Mouse (Mus musculus): ENCODE measurements around the gene Trio. TPM values are rescaled to one million over a fixed set of nuclear protein-coding genes. Genes with fewer than 3 reads are reported as not detected.

The Trio gene
- polyA plus RNA-seq, 1 experiment from 2014 or later: 31.2 TPM

GRCm38 (mm10) chr15:27991892-27992593 is 33.6 kb downstream of the Trio start:
- H3K9me3 ChIP-seq (ENCODE audit: control insufficient read depth, low read length): no peaks in the 10 kb centered on the region
- peaks cover 21% of the 10 kb centered on the region for H3K4me1 ChIP-seq (ENCODE audit: control insufficient read depth, insufficient read depth, low read length)
- WGBS: 73% methylated on average over 6 of the region's 6 CpGs
- H3K27ac ChIP-seq (ENCODE audit: low read depth, low read length): no peak overlapping the region
- H3K27me3 ChIP-seq (ENCODE audit: control insufficient read depth, insufficient read depth, low read length): no peaks in the 10 kb centered on the region
- H3K4me2 ChIP-seq (ENCODE audit: low read depth): no peak overlapping the region
- H3K9ac ChIP-seq (ENCODE audit: low read length): no peak overlapping the region
- H3K4me3 ChIP-seq (ENCODE audit: low read depth, low read length): no peak overlapping the region
- H3K36me3 ChIP-seq (ENCODE audit: control insufficient read depth, insufficient read depth, low read length): no peaks in the 10 kb centered on the region
- DNase-seq (ENCODE audit: low spot score): no peak
- no peak for ATAC-seq (ENCODE audit: insufficient read depth, low FRiP score, low TSS enrichment)

DNA sequence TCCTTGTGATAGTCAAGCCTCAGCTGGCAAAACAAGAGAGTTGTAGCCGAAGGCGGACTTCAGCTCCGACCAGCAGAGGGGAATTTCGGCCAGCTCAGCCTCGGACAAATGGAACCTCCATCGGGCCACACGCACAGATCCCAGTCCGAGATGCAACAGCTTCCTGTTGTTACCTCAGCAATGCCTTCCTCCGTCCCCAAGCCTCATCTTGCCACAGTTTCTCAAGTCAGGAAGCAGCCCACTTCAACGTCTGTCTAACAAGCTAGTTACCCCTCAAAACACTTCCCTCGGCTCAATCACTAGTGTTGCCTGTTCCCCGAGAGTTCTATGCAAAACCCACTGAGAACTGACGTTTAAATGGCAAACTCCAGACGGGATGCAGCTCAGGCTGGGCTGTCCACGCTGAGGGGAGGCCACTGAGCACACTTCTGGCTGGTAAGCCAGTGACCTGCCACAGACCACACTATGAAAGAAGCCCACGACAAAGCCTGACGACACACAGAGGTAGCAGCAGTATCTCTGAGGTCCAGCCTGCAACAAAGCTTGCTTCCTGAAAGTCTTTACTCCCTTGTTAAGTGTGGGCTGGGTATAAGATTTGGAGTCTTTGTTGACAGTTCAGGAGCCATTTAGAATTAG is 34.5 kb downstream of the Trio start:
- Histone ChIP-seq H3K4me2 (ENCODE audit: low read depth) (no peak overlapping the region), H3K27me3 (ENCODE audit: control insufficient read depth, insufficient read depth, low read length) (no peaks in the 10 kb centered on the region), H3K9me3 (ENCODE audit: control insufficient read depth, low read length) (no peaks in the 10 kb centered on the region), H3K36me3 (ENCODE audit: control insufficient read depth, insufficient read depth, low read length) (no peaks in the 10 kb centered on the region), H3K27ac (ENCODE audit: low read depth, low read length) (no peak overlapping the region), H3K4me3 (ENCODE audit: low read depth, low read length) (no peak overlapping the region), H3K4me1 (ENCODE audit: control insufficient read depth, insufficient read depth, low read length) (peaks cover 19% of the 10 kb centered on the region), H3K9ac (ENCODE audit: low read length) (no peak overlapping the region)
- DNase-seq (ENCODE audit: low spot score) (no peak), ATAC-seq (ENCODE audit: insufficient read depth, low FRiP score, low TSS enrichment) (no peak)
- WGBS: 76% methylated on average over 17 of the region's 17 CpGs

- DNase-seq (ENCODE audit: low spot score): no peak
- Histone ChIP-seq H3K36me3 (ENCODE audit: control insufficient read depth, insufficient read depth, low read length) (no peaks in the 10 kb centered on the region), H3K4me2 (ENCODE audit: low read depth) (no peak overlapping the region), H3K4me3 (ENCODE audit: low read depth, low read length) (no peak overlapping the region), H3K4me1 (ENCODE audit: control insufficient read depth, insufficient read depth, low read length) (0 out of 2 replicates have a peak, but pooled peaks cover 5% of the 10 kb centered on the region), H3K27ac (ENCODE audit: low read depth, low read length) (no peak overlapping the region), H3K9ac (ENCODE audit: low read length) (no peak overlapping the region), H3K27me3 (ENCODE audit: control insufficient read depth, insufficient read depth, low read length) (no peaks in the 10 kb centered on the region), H3K9me3 (ENCODE audit: control insufficient read depth, low read length) (no peaks in the 10 kb centered on the region)
- WGBS: 81% methylated on average over 7 of the region's 7 CpGs
- ATAC-seq (ENCODE audit: insufficient read depth, low FRiP score, low TSS enrichment): no peak
Observed at GRCm38 (mm10) chr15:27987979-27988378, 37.7 kb downstream of the Trio start.

- H3K36me3 ChIP-seq (ENCODE audit: control insufficient read depth, insufficient read depth, low read length): no peaks in the 10 kb centered on the region
- 74% methylated on average over 2 of the region's 2 CpGs for WGBS
- no peaks in the 10 kb centered on the region for H3K27me3 ChIP-seq (ENCODE audit: control insufficient read depth, insufficient read depth, low read length)
- no peaks in the 10 kb centered on the region for H3K9me3 ChIP-seq (ENCODE audit: control insufficient read depth, low read length)
- no peak overlapping the region for H3K27ac ChIP-seq (ENCODE audit: low read depth, low read length)
- H3K4me1 ChIP-seq (ENCODE audit: control insufficient read depth, insufficient read depth, low read length): peaks cover 10% of the 10 kb centered on the region; the same call in 1 of the 2 replicates
- no peak for DNase-seq (ENCODE audit: low spot score)
- no peak overlapping the region for H3K4me2 ChIP-seq (ENCODE audit: low read depth)
- H3K4me3 ChIP-seq (ENCODE audit: low read depth, low read length): no peak overlapping the region
- H3K9ac ChIP-seq (ENCODE audit: low read length): no peak overlapping the region
- no peak for ATAC-seq (ENCODE audit: insufficient read depth, low FRiP score, low TSS enrichment)
Observed at GRCm38 (mm10) chr15:27984881-27985280, 40.8 kb downstream of the Trio start.

GRCm38 (mm10) chr15:27981764-27982500 is 43.7 kb downstream of the Trio start:
- DNase-seq (ENCODE audit: low spot score): no peak
- no peaks in the 10 kb centered on the region for H3K9me3 ChIP-seq (ENCODE audit: control insufficient read depth, low read length)
- no peak overlapping the region for H3K4me3 ChIP-seq (ENCODE audit: low read depth, low read length)
- H3K4me1 ChIP-seq (ENCODE audit: control insufficient read depth, insufficient read depth, low read length): peaks cover 8% of the 10 kb centered on the region; the same call in 1 of the 2 replicates
- no peaks in the 10 kb centered on the region for H3K36me3 ChIP-seq (ENCODE audit: control insufficient read depth, insufficient read depth, low read length)
- ATAC-seq (ENCODE audit: insufficient read depth, low FRiP score, low TSS enrichment): no peak
- H3K27ac ChIP-seq (ENCODE audit: low read depth, low read length): no peak overlapping the region
- no peak overlapping the region for H3K9ac ChIP-seq (ENCODE audit: low read length)
- H3K4me2 ChIP-seq (ENCODE audit: low read depth): no peak overlapping the region
- H3K27me3 ChIP-seq (ENCODE audit: control insufficient read depth, insufficient read depth, low read length): no peaks in the 10 kb centered on the region
- 73% methylated on average over 13 of the region's 13 CpGs for WGBS

DNA sequence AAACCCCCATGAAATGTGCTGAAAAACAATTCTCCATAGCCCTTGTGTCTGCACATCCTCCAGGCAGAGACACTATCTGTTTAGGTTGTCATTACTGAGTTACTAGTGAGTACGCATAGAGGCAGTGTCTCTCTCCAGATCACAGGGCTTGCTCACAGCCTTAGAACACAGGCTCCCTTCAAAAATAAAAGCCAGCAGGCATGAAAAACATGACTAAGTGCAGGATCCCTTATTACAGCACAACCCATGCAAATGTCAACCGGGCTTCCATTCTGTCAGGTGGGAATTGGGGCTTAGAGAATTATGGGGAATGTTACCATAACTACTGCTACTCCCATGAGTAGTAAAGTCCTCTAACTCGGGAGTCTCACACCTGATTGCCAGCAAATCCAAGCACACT is 44.4 kb downstream of the Trio start:
- no peak overlapping the region for H3K4me2 ChIP-seq (ENCODE audit: low read depth)
- no peaks in the 10 kb centered on the region for H3K9me3 ChIP-seq (ENCODE audit: control insufficient read depth, low read length)
- no peak overlapping the region for H3K9ac ChIP-seq (ENCODE audit: low read length)
- no peak overlapping the region for H3K4me3 ChIP-seq (ENCODE audit: low read depth, low read length)
- DNase-seq (ENCODE audit: low spot score) (no peak), ATAC-seq (ENCODE audit: insufficient read depth, low FRiP score, low TSS enrichment) (no peak)
- peaks cover 8% of the 10 kb centered on the region; the same call in 1 of the 2 replicates for H3K4me1 ChIP-seq (ENCODE audit: control insufficient read depth, insufficient read depth, low read length)
- 61% methylated on average over 3 of the region's 3 CpGs for WGBS
- no peaks in the 10 kb centered on the region for H3K36me3 ChIP-seq (ENCODE audit: control insufficient read depth, insufficient read depth, low read length)
- no peak overlapping the region for H3K27ac ChIP-seq (ENCODE audit: low read depth, low read length)
- no peaks in the 10 kb centered on the region for H3K27me3 ChIP-seq (ENCODE audit: control insufficient read depth, insufficient read depth, low read length)

DNA sequence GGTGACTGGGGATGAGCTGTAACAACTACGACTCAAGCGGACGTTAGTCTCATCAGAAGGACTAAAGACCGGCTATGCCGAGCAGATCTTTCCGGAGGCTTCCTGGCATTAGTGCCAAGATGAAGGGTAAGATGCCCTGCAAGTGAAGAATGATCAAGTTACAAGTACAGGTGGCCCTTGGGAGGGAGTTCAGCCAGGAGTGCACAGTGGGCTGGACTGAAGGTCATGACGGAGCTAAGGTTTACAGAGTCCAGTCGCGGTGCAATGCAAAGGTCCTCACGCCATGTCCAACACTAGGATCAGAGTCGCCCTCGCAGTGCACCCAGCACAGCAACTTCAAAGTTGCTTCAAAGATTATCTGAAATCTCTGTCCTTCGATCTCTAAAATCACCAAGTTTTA is 45.2 kb downstream of the Trio start:
- no peak overlapping the region for H3K4me2 ChIP-seq (ENCODE audit: low read depth)
- 92% methylated on average over 13 of the region's 13 CpGs for WGBS
- no peak overlapping the region for H3K4me3 ChIP-seq (ENCODE audit: low read depth, low read length)
- no peak overlapping the region for H3K9ac ChIP-seq (ENCODE audit: low read length)
- H3K27ac ChIP-seq (ENCODE audit: low read depth, low read length): no peak overlapping the region
- H3K27me3 ChIP-seq (ENCODE audit: control insufficient read depth, insufficient read depth, low read length): no peaks in the 10 kb centered on the region
- no peaks in the 10 kb centered on the region for H3K9me3 ChIP-seq (ENCODE audit: control insufficient read depth, low read length)
- H3K4me1 ChIP-seq (ENCODE audit: control insufficient read depth, insufficient read depth, low read length): peaks cover 8% of the 10 kb centered on the region; the same call in 1 of the 2 replicates
- DNase-seq (ENCODE audit: low spot score): no peak
- ATAC-seq (ENCODE audit: insufficient read depth, low FRiP score, low TSS enrichment): no peak
- H3K36me3 ChIP-seq (ENCODE audit: control insufficient read depth, insufficient read depth, low read length): no peaks in the 10 kb centered on the region

DNA sequence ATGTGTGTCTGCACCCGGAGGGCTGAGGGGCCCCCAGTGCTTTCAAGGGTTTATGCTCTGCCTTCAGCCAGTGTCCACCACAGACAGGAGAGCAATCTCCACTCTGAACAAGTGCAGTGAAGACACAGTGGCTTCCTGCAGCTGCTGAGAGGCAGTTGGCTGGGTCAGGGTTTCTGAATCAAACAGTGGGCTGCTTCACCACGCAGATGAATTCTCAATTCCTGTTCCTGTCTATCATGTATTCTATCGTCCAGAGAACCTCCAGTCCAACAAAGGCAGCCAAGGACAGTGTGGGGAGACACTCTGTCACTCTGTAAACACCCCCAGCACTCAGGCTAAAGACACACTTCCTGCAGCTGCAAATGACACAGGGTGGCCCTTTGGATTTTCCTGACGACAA is 48.7 kb downstream of the Trio start:
- DNase-seq (ENCODE audit: low spot score) (no peak), ATAC-seq (ENCODE audit: insufficient read depth, low FRiP score, low TSS enrichment) (no peak)
- Histone ChIP-seq H3K4me1 (ENCODE audit: control insufficient read depth, insufficient read depth, low read length) (0 out of 2 replicates have a peak, but pooled peaks cover 5% of the 10 kb centered on the region), H3K36me3 (ENCODE audit: control insufficient read depth, insufficient read depth, low read length) (no peaks in the 10 kb centered on the region), H3K27ac (ENCODE audit: low read depth, low read length) (no peak overlapping the region), H3K4me3 (ENCODE audit: low read depth, low read length) (no peak overlapping the region), H3K27me3 (ENCODE audit: control insufficient read depth, insufficient read depth, low read length) (no peaks in the 10 kb centered on the region), H3K9me3 (ENCODE audit: control insufficient read depth, low read length) (no peaks in the 10 kb centered on the region), H3K9ac (ENCODE audit: low read length) (no peak overlapping the region), H3K4me2 (ENCODE audit: low read depth) (no peak overlapping the region)
- WGBS: 79% methylated on average over 4 of the region's 4 CpGs
